Mouse (Mus musculus) kidney, postnatal 4 days (tissue): ENCODE measurements at regions not wholly inside any gene's neighbourhood (a gene's known extent, or its start where the extent isn't known, plus 50 kb on each side); places are given as distances from the start of the nearest gene placed in this dataset.
A peak's percentile ranks its signal among the peaks of the same experiment; 100 is the strongest.

Source experiments
- DNase-seq, 2 experiments: peaks; one replicate each; pipeline ENCODE4 v3.0.0; 2021; ENCODE audit warnings: mixed read lengths in 2 of 2

GRCm38 (mm10) chr11:17464875-17465274 lies 207.5 kb downstream of the C1d start:
- DNase-seq: peak; percentile 50 to 56

GRCm38 (mm10) chr11:17468431-17469165 lies 211.2 kb downstream of the C1d start:
- DNase-seq: peak in 1 of 2 experiments; percentile 13

GRCm38 (mm10) chr11:17481436-17481996 lies 224.1 kb downstream of the C1d start:
- peak in 1 of 2 experiments; percentile 4 for DNase-seq

- no peak for DNase-seq
Measured at GRCm38 (mm10) chr11:17483849-17484441, 226.6 kb downstream of the C1d start.

- DNase-seq: peak in 1 of 2 experiments; percentile 5
Measured at GRCm38 (mm10) chr11:17501120-17502043, 244.0 kb downstream of the C1d start.

GRCm38 (mm10) chr11:17502052-17502451 lies 244.7 kb downstream of the C1d start:
- no peak for DNase-seq

- DNase-seq: no peak
Measured at GRCm38 (mm10) chr11:17522220-17522919, 265.0 kb downstream of the C1d start.

GRCm38 (mm10) chr11:17523329-17523728 lies 265.9 kb downstream of the C1d start:
- DNase-seq: peak in 1 of 2 experiments; percentile 5

- no peak for DNase-seq
Measured at GRCm38 (mm10) chr11:17524985-17525775, 267.8 kb downstream of the C1d start.

- no peak for DNase-seq
Measured at GRCm38 (mm10) chr11:17526476-17526875, 269.1 kb downstream of the C1d start.

- DNase-seq: peak; percentile 59 to 66
Measured at GRCm38 (mm10) chr11:17528609-17529008, 271.2 kb downstream of the C1d start.

GRCm38 (mm10) chr11:17533706-17534105 lies 276.3 kb downstream of the C1d start:
- no peak for DNase-seq

- peak; percentile 34 to 50 for DNase-seq
Measured at GRCm38 (mm10) chr11:17546286-17546685, 288.9 kb downstream of the C1d start.

- DNase-seq: no peak
Measured at GRCm38 (mm10) chr11:17549148-17549547, 291.8 kb downstream of the C1d start.

GRCm38 (mm10) chr11:17555276-17555675 lies 297.9 kb downstream of the C1d start:
- peak; percentile 12 to 28 for DNase-seq

- DNase-seq: no peak
Measured at GRCm38 (mm10) chr11:17591780-17592487, 334.6 kb downstream of the C1d start.

- peak; percentile 81 to 82 for DNase-seq
Measured at GRCm38 (mm10) chr11:17603726-17604493, 346.5 kb downstream of the C1d start.

GRCm38 (mm10) chr11:17620462-17621248 lies 333.0 kb downstream of the Etaa1 start:
- no peak for DNase-seq
